Mouse (Mus musculus): ENCODE measurements around the gene Mgll.

DNA sequence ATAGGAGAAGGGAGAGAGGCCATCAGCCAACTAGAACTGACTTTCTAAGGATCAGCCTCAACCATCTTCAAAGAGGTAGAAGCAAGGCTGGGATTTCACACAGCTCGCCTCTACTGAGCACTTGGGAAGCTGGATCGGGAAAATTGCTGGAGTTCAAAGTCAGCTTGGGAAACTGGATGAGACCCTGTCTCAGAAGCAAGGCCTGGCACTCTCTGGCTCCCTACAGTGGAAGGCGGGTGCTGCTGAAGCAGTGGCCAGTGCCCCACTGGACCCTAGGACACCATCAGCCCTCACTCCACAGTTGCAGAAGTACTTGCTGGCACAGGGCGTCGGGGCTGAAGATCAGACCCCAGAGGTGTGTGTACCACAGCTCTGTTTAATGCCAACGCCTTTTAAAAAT, 133.6 kb downstream of the Mgll start:
- TF ChIP-seq POLR2A (IDR thresholded peaks at IDR 0.05; ENCODE audit: insufficient read depth, low read depth, low read length) (no peak), CTCF (IDR thresholded peaks at IDR 0.05; ENCODE audit: insufficient read depth, low read depth, low read length) (no peak)

All from olfactory bulb, adult 2 months (tissue).